Mouse (Mus musculus) heart, adult 2 months (tissue): Measurements from ENCODE around the gene Muc3. TPM values are rescaled to one million over a fixed set of nuclear protein-coding genes. Genes with fewer than 3 reads are reported as not detected.

ENCODE experiments used
- DNase-seq, 2 experiments: peaks; one replicate each; pipeline ENCODE4 v3.0.0; 2021
- H3K27ac ChIP-seq: fragments of 200-600 bp; 2 replicates; pipeline ENCODE4 v1.8.1; 2022
- H3K27me3 ChIP-seq: fragments of 200-500 bp; 2 replicates; pipeline ENCODE4 v1.6.1; 2012; ENCODE audit warnings: mild to moderate bottlenecking, low read length, inconsistent platforms, mixed read lengths; ENCODE audit not compliant: control insufficient read depth, insufficient read depth
- H3K36me3 ChIP-seq: fragments of 200-500 bp; 2 replicates; pipeline ENCODE4 v1.6.1; 2012; ENCODE audit warnings: low read length, inconsistent platforms; ENCODE audit not compliant: control insufficient read depth, insufficient read depth
- H3K4me1 ChIP-seq: fragments of 200-500 bp; 2 replicates; pipeline ENCODE4 v1.6.1; 2011; ENCODE audit warnings: low read length; ENCODE audit not compliant: control insufficient read depth, insufficient read depth
- H3K4me3 ChIP-seq: fragments of 200-600 bp; 2 replicates; pipeline ENCODE4 v1.8.1; 2022
- H3K79me2 ChIP-seq: fragments of 200-500 bp; replicated peaks from 2 replicates; pipeline ENCODE4 v1.6.1; 2012; ENCODE audit warnings: mild to moderate bottlenecking, inconsistent platforms, low read length, moderate library complexity, mixed read lengths; ENCODE audit not compliant: control insufficient read depth, insufficient read depth
- H3K9ac ChIP-seq: fragments of 200-500 bp; 2 replicates; pipeline ENCODE4 v1.6.1; 2012; ENCODE audit warnings: low read depth, mild to moderate bottlenecking, control low read depth, inconsistent platforms, low read length, mixed read lengths
- CTCF ChIP-seq: fragments of 200-600 bp; IDR thresholded peaks from 2 replicates; pipeline ENCODE4 v1.8.1; 2022; ENCODE audit warnings: antibody characterized with exemption, mild to moderate bottlenecking, moderate library complexity
- EP300 ChIP-seq: fragments of 200-500 bp; IDR thresholded peaks from 2 replicates; pipeline ENCODE4 v1.6.1; 2011; ENCODE audit warnings: low read depth, low read length, control low read depth; ENCODE audit not compliant: insufficient read depth
- POLR2A ChIP-seq: fragments of 200-500 bp; IDR thresholded peaks from 2 replicates; pipeline ENCODE4 v1.6.1; 2011; ENCODE audit warnings: mild to moderate bottlenecking, low read depth, low read length, control low read depth; ENCODE audit not compliant: insufficient read depth
- WGBS: fragments of 180-500 bp; shearing (Covaris S2); methylation state at CpG from one replicate; pipeline ENCODE4 v1.1.7; 2018; 5-methylcytosine and 5-hydroxymethylcytosine counted together
- intact Hi-C: fragments of 180-260 bp; cut with DNase I; formaldehyde crosslinking; loops from one replicate; pipeline ENCODE4 v1.15.1; 2025
- polyA plus RNA-seq: library from polyadenylated mRNA; depleted of rRNA; stranded (reverse); fragments of >200 nt; gene quantifications from 2 replicates; pipeline ENCODE4 v1.2.3, GENCODE M21; 2012
- total RNA-seq, 2 experiments: library from RNA; stranded (reverse); gene quantifications; 2 replicates each; pipeline ENCODE4 v1.2.3; 2021

The Muc3 gene
- total and polyA plus RNA-seq, 3 experiments = not detected

DNA sequence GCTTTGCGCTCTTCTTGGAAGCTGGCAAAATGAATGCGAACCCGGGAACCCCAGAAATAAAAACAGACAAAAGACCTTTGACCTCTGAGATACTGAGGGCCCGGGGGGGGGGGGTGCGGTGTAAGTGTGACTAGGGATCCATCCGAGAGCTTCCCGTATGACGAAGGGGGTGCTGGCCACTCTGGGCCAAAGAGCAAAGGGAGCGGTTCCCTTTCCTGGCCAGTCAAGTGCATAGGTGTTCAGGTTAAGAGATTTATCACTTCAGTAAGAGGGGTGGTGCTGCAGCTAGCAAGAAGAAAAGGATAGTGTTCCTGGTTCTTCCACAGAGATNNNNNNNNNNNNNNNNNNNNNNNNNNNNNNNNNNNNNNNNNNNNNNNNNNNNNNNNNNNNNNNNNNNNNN lies 16.9 kb upstream of the Muc3 start:
- Histone ChIP-seq H3K4me1 (no peaks in the 10 kb centered on the region), H3K79me2 (no peaks in the 10 kb centered on the region), H3K4me3 (no peak overlapping the region), H3K27me3 (peaks cover 1% of the 10 kb centered on the region; the same call in 1 of the 2 replicates), H3K9ac (no peak overlapping the region), H3K27ac (no peak overlapping the region), H3K36me3 (no peaks in the 10 kb centered on the region)
- 72% methylated on average over 9 of the region's 9 CpGs for WGBS
- no peak for DNase-seq
- TF ChIP-seq POLR2A (no peak), CTCF (no peak)
- intact Hi-C loops = no loop called here

DNA sequence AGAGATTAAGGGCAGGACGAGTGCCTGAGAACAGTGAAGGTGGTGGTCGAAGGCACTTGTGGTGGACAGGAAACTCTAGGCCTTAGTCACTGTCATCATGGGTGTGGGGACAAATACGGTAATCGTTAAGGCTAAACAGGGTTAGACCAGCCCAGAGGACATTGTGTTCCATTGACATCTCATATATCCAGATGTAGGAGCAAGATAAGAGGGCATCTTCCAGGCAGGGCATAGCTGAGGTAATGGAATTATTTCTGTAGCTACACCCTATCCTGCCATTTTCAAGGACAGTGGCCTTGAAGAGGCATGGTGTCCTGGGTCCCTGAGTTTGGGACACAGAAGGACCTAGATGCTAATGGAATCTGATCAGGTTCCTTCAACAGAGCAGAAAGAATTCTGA lies 12.7 kb upstream of the Muc3 start:
- no peaks in the 10 kb centered on the region for H3K79me2 ChIP-seq
- H3K27ac ChIP-seq = no peak overlapping the region
- H3K27me3 ChIP-seq = peaks cover 1% of the 10 kb centered on the region; the same call in 1 of the 2 replicates
- no peaks in the 10 kb centered on the region for H3K4me1 ChIP-seq
- H3K36me3 ChIP-seq = no peaks in the 10 kb centered on the region
- intact Hi-C loops = no loop called here
- H3K9ac ChIP-seq = no peak overlapping the region
- no peak overlapping the region for H3K4me3 ChIP-seq
- WGBS = 67% methylated on average over 4 of the region's 4 CpGs
- no peak for TF ChIP-seq EP300
- no peak for TF ChIP-seq CTCF
- no peak for TF ChIP-seq POLR2A
- DNase-seq = no peak

DNA sequence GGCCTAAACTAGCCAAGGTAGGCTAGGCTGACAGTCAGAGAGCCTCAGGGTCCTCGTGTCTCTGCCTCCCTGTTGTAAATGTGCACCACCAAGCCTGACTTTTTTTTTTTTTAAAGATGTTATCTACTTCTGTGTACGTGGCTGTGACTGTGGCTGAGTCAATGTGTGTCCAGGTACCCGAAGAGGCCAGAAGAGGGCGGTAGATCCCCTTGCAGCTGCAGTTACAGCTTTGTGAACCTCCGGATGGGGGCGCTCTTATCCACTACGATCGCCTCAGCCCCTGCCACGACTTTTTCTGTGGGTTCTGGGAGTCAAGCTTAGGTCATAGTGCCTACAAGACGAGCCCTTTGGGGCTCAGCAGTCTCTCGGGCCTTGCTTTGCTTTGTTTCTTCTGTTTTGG lies 10.3 kb upstream of the Muc3 start:
- DNase-seq = peak; percentile 24 to 47
- TF ChIP-seq EP300 (no peak), CTCF (peak; percentile 78)
- H3K4me3 ChIP-seq = no peak overlapping the region
- no peak overlapping the region for H3K27ac ChIP-seq
- no peaks in the 10 kb centered on the region for H3K27me3 ChIP-seq
- intact Hi-C loops = loop anchor here (1.0 kb wide), 1 partner anchor 127 kb away; no protein-coding TSS in a partner anchor
- H3K36me3 ChIP-seq = no peaks in the 10 kb centered on the region
- no peaks in the 10 kb centered on the region for H3K4me1 ChIP-seq
- WGBS = 28% methylated on average over 11 of the region's 11 CpGs
- no peaks in the 10 kb centered on the region for H3K79me2 ChIP-seq
- H3K9ac ChIP-seq = no peak overlapping the region

DNA sequence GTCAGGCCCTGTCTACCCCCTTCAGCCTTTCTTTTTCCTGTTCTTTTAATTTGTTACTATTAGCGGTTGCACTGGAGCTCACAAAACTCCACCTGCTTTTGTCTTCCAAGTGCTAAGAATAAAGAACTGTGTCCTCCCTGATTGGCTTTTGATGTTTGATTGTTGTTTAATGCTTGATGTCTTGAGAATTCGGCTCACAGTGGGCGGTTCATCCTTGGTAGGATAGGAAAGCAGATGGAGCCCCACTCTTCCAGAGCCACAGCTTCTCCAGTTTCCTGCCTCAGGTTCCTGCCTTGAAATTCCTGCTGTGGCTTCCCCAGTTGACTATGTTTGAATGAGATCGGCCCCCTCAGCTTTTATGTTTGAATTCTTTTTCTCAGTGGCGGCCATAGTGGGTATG lies 4.2 kb upstream of the Muc3 start:
- Histone ChIP-seq H3K4me1 (no peaks in the 10 kb centered on the region), H3K36me3 (no peaks in the 10 kb centered on the region), H3K9ac (no peak overlapping the region), H3K79me2 (no peaks in the 10 kb centered on the region), H3K27ac (no peak overlapping the region), H3K4me3 (no peak overlapping the region), H3K27me3 (no peaks in the 10 kb centered on the region)
- intact Hi-C loops = no loop called here
- WGBS = 85% methylated on average over 5 of the region's 5 CpGs
- TF ChIP-seq POLR2A (no peak), EP300 (no peak), CTCF (no peak)
- DNase-seq = no peak

DNA sequence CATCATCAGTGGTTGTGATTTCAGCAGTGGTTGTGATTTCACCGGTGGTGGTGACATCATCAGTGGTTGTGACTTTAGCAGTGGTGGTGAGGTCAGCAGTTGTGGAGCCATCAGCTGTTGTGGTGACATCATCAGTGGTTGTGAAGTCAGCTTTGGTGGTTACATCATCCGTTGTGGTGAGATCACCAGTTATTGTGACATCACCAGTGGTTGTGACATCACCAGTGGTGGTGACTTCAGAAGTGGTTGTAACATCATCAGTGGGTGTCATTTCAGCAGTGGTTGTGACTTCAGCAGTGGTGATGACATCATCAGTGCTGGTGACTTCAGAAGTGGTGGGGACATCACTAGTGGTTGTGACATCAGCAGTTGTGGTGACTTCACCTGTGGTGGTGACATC lies 3.5 kb upstream of the Muc3 start:
- no peak overlapping the region for H3K4me3 ChIP-seq
- no peaks in the 10 kb centered on the region for H3K79me2 ChIP-seq
- WGBS = 58% methylated on average over 2 of the region's 2 CpGs
- no peaks in the 10 kb centered on the region for H3K4me1 ChIP-seq
- no peaks in the 10 kb centered on the region for H3K36me3 ChIP-seq
- no peak overlapping the region for H3K27ac ChIP-seq
- no peaks in the 10 kb centered on the region for H3K27me3 ChIP-seq
- no peak for DNase-seq
- H3K9ac ChIP-seq = no peak overlapping the region
- intact Hi-C loops = no loop called here
- TF ChIP-seq CTCF (no peak), POLR2A (no peak), EP300 (no peak)

DNA sequence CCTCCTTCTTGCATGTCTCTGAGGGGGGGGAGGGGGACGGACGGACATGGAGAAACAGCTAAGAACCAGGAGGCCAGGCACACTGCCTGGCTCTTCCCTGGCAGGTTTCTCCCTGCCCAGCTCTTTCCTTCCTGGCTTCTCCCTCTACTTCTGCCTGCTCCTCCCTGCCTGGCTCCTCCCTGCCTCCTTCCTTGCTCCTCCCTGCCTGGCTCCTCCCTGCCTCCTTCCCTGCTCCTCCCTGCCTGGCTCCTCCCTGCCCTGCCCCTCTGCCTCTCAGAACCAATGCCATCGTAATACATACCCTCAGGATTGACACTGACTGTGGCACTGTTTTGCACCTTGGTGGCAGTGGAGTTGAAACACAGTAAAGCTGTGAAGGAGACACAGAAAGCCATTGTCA lies 8.3 kb downstream of the Muc3 start:
- WGBS = 15% methylated on average over 3 of the region's 3 CpGs
- H3K27me3 ChIP-seq = no peaks in the 10 kb centered on the region; the same call in 1 of the 2 replicates
- H3K4me1 ChIP-seq = no peaks in the 10 kb centered on the region
- intact Hi-C loops = no loop called here
- H3K36me3 ChIP-seq = no peaks in the 10 kb centered on the region
- H3K9ac ChIP-seq = no peak overlapping the region
- H3K27ac ChIP-seq = no peak overlapping the region
- no peak overlapping the region for H3K4me3 ChIP-seq
- no peak for DNase-seq
- H3K79me2 ChIP-seq = no peaks in the 10 kb centered on the region
- TF ChIP-seq CTCF = no peak
- no peak for TF ChIP-seq POLR2A
- TF ChIP-seq EP300 = no peak
